Mouse (Mus musculus): ENCODE results near the gene Tm2d1.

Tm2d1 gene

DNA sequence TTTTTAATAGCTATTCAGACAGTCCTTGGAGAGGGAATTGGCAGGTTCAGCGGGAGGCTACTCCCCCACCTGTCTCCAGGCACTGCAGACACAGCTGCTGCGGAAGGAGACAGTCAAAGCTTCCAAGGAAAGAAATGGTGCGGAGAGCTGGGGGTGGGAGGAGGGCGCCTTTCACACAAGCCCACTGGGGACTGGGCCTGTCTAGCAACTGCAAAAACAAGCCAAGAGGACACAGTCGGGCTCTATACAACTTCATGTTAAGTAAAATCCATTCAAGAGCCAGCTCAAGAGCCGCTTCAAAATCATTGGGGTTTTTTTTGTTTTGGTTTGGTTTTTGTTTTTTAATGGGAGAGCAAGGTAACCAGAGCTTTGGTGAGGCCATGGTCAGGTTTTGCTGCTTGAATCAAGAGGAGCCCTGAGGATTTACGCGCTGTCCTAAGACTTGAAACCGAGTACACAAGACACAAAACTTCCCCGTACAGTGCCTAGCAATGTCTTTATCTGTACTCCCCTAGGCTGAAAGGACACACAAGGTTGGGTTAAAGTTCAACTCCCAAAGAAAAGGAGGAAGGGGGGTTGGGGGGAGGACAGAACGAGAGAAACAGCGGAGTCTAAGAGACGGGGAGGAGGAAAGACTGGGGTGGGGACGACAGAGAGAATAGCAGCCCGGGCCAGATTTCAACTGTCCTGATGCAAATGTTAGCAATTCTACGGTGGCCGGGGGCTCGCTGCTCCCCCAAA is 61.6 kb downstream of the Tm2d1 start:
- peak; percentile 98 for DNase-seq

DNA sequence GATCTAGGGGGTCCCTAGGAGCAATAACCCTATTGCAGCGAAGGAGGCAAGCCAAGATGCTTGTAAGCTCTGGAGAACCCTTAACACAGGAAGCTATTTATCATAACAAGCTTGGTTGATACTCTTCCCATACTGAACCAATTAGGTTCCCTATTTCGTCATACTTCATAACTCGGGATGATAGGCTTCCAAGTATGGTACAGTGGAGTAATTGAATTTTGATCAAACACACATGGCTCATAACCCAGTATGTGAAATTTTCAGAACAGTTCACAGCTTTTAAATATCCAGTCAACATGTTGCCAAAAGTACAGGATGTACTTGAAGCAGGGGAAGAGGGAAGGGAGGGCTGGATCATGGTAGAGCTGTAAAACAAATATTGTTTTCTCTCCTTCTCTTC is 64.3 kb downstream of the Tm2d1 start:
- no peak for DNase-seq

DNA sequence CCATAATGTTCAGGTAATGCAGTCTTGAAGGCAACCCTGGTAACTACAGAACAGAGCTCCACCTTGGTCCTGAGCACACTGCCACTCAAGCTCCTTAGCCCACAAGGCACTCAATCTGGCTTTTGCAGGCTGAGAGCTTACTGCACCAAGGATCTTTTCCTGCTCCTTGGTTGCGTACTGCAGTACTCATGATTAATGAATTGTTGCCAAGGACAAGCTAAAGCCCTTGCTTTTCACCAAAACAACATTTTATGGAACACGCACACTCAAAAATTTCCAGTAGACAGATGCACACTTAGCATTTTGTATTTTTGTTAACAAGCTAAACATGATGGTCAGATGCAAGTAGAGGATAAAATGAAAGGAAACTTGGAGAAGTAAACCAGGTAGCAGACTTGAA is 66.0 kb downstream of the Tm2d1 start:
- no peak for DNase-seq
